Mouse (Mus musculus) layer of hippocampus, adult 9-11 months (tissue): ENCODE measurements around the gene Cdk14.

ENCODE experiments used
- DNase-seq: peaks from one replicate; pipeline ENCODE4 v3.0.0; 2022

Gene Cdk14

GRCm38 (mm10) chr5:5054270-5054669, 365.8 kb downstream of the Cdk14 start:
- no peak for DNase-seq

GRCm38 (mm10) chr5:5044326-5044725, 375.8 kb downstream of the Cdk14 start:
- DNase-seq: peak; percentile 32

GRCm38 (mm10) chr5:5042735-5043134, 377.4 kb downstream of the Cdk14 start:
- DNase-seq: no peak

GRCm38 (mm10) chr5:5041480-5041879, 378.6 kb downstream of the Cdk14 start:
- DNase-seq: no peak

GRCm38 (mm10) chr5:5039700-5040284, 380.3 kb downstream of the Cdk14 start:
- no peak for DNase-seq

GRCm38 (mm10) chr5:5033445-5033844, 386.7 kb downstream of the Cdk14 start:
- DNase-seq: no peak

- DNase-seq: no peak
Observed at GRCm38 (mm10) chr5:5032847-5033246, 387.3 kb downstream of the Cdk14 start.

GRCm38 (mm10) chr5:5032446-5032845, 387.7 kb downstream of the Cdk14 start:
- no peak for DNase-seq

GRCm38 (mm10) chr5:5030431-5030830, 389.7 kb downstream of the Cdk14 start:
- DNase-seq: no peak

- no peak for DNase-seq
Observed at GRCm38 (mm10) chr5:5018959-5019358, 401.2 kb downstream of the Cdk14 start.

- DNase-seq: no peak
Observed at GRCm38 (mm10) chr5:5018242-5018641, 401.9 kb downstream of the Cdk14 start.

GRCm38 (mm10) chr5:5013783-5014182, 406.3 kb downstream of the Cdk14 start:
- no peak for DNase-seq

- DNase-seq: no peak
Observed at GRCm38 (mm10) chr5:5012521-5013346, 407.4 kb downstream of the Cdk14 start.

GRCm38 (mm10) chr5:5008153-5008745, 411.9 kb downstream of the Cdk14 start:
- no peak for DNase-seq

GRCm38 (mm10) chr5:5007489-5008152, 412.5 kb downstream of the Cdk14 start:
- DNase-seq: no peak

- DNase-seq: no peak
Observed at GRCm38 (mm10) chr5:5005633-5006032, 414.5 kb downstream of the Cdk14 start.

GRCm38 (mm10) chr5:5004740-5005139, 415.4 kb downstream of the Cdk14 start:
- no peak for DNase-seq

GRCm38 (mm10) chr5:4993192-4993601, 426.9 kb downstream of the Cdk14 start:
- peak; percentile 94 for DNase-seq

GRCm38 (mm10) chr5:4991023-4991422, 429.1 kb downstream of the Cdk14 start:
- DNase-seq: peak; percentile 62

- no peak for DNase-seq
Observed at GRCm38 (mm10) chr5:4990237-4990636, 429.9 kb downstream of the Cdk14 start.

GRCm38 (mm10) chr5:4986181-4986580, 433.9 kb downstream of the Cdk14 start:
- DNase-seq: no peak

- no peak for DNase-seq
Observed at GRCm38 (mm10) chr5:4979551-4979950, 440.6 kb downstream of the Cdk14 start.

- DNase-seq: no peak
Observed at GRCm38 (mm10) chr5:4973408-4973807, 446.7 kb downstream of the Cdk14 start.
